Mouse (Mus musculus) urinary bladder, postnatal 14 days (tissue): ENCODE data around the gene Tent4a.
A peak's percentile ranks its signal among the peaks of the same experiment; 100 is the strongest.

ENCODE experiments used
- DNase-seq: peaks from one replicate; pipeline ENCODE4 v3.0.0; 2021; ENCODE audit warnings: low spot score

Gene Tent4a

DNA sequence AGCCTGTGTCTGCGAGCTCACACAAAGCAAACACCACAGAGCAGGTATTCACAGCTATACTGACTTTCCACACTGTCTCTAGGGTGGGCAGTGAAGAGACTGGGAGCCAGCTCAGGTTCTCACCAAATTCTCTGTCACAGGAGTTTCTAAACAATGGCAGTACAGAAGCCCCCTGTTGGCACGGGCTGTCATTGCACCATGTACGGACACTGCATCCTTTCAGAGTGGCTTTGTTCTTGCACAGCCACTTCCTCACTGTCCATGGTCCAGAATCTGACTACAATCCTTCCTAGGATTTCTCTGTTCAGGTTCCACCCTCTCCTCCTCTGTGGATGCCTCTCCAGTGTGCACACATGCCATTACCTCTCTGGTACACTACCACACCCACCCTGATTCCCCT lies 10.6 kb upstream of the Tent4a start:
- DNase-seq: no peak

- DNase-seq: no peak
These were observed 9.2 kb upstream of the Tent4a start for GRCm38 (mm10) chr13:69543595-69543994.

DNA sequence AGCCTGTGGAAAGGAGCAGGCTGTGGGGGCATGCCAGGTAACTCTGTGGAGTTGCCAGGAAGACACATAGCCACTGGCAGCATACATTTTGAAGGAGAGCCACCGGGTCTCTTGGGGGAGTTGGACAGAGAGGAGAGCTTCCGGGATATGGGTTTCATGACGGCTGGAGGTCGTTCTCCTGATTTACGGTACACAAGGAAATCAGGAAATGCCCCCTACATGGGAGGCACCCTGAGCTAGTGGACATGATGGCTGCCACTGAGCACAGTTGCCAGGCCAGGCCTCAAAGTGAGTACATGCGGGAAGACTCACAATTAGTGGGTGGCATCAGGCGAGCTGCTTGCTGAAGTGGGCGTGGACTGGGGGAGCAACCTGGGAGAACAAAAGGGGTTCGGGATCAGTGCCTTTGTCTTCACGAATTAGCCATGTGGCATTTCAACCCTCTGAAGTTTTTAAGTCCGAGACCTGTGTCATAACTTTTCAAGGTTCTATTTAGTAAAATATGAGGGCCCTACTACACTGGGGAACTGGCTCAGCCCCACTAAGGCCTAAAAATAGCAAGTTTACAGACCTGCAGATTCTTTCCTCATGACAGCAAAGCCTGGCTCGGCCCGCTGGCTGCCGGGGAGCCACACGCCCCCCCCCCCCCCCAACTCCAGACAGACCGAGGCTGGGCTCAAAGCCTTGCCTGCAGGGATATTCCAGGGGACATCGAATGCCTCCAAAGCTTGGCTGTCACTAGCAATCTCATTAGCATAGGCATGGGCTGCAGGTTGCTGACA lies 8.3 kb upstream of the Tent4a start:
- peak; percentile 41 for DNase-seq

DNA sequence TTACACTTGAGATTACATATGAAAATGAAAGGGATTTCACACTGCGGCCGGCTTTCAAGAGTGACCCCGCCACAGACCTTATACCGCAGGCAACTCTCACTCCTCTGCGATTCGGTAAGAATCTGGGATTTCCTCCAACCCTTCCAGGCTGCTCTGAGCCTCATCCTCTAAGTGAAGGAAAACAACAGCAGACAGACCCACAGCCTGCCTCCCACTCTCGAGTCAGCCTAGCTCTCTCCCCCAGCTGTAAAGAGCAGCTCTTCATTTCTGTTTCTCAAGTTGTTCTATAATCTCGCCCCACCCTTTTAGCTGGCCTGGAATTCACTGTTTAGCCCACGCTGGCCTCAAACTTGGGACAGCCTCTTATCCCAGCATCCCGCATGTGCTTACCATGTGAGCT lies 7.4 kb upstream of the Tent4a start:
- DNase-seq: no peak

DNA sequence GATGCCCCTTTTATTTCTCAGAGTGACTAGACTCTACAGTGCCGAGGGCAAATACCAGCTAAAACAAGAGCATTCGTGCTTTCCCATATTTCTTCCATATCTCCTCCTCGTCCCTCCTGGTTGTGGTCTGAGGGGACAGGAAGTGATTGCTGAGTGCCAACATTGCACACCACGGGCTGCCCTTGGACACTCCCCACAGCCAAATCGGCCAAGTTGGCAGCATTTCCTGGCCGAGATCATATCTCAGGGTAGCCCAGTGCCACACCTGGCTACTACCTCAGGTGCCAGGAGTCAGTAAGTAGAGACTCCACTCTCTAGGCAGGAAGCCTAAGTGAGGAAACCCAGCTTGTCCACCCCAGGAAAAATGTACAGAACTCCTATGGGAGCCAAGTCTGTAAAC lies 6.8 kb upstream of the Tent4a start:
- peak; percentile 29 for DNase-seq

DNA sequence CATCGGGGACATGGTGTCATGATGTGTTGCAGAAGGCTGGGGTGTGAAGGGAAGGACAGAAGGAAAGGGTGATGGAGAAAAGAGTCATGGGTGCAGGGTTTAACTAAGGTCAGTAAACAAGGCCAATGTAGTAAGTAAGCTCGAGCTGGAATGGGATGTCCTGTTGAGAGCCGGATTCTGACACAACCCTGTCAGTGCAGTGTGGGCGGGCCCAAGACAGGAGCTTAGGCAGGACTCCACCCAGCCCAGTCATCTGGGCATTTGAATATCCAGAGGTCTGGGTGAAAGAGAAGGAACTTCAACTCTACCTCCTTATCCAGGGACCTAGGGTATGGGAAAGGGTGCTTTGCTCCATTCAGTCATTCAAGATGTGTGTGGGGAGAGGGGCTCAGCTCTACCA lies 3.9 kb upstream of the Tent4a start:
- DNase-seq: peak; percentile 50

DNA sequence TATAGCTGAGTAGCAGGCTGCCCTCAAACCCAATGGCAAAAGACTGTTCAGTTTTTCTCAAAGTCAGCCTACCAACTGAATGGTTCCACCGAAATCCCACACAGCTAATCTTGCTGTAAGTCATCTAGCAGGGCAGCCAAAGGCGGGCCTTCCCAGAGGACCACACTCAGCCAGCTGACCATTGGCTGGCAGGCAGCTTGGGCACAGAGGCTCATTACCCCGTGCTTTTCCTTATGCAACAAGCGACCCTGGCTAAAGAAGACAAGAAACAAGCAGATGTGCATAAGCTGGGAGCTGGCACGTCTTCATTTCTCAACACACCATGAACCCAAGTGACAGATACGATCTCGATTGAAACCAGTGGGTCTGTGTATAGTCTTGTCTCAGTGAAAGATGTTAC lies 2.9 kb upstream of the Tent4a start:
- DNase-seq: no peak

GRCm38 (mm10) chr13:69536021-69536420 lies 1.6 kb upstream of the Tent4a start:
- no peak for DNase-seq

DNA sequence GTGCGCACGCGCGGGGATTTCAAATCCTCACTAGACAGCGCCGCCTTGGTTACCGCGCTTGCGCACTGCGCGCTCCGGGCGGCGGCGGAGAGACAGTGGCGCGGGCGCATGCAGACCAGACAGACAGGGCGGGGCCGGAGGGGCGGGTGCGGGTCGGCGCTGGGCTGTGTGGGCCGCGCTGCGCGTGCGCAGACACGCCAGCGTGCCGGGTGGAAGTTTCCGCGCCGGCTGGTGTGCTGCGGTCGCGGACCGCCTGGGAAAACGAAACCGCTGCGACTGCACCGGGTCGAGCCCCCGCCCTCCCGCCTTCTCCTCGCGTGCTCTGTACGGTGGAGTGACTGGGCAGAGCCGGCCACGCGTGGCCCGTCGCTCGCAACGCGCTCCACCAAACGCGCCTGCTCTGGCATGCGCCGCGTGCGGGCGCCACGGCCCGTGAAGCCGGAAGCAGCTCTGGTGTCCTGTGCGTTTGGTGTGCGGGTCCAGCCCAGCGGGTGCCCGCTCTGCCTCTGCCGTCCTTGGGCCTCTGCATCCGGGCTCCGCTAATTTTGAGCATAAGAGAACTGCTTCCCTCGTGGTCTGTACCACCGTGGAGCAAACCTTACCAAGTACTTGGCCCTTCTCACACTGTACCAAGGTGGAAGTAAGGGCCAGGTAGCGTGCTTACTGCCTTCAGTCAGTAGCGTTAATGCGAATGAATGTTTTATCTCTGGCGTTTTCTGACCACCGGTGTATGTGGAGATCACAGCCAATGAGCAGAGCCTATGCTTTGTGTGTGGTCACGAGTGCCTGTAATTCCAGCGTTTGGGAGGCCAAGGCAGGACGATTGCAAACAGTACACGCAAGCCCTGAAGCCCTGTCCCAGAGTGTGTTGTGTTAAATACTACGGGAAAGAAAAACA lies 486 bp upstream of the Tent4a start:
- DNase-seq: peak; percentile 98

DNA sequence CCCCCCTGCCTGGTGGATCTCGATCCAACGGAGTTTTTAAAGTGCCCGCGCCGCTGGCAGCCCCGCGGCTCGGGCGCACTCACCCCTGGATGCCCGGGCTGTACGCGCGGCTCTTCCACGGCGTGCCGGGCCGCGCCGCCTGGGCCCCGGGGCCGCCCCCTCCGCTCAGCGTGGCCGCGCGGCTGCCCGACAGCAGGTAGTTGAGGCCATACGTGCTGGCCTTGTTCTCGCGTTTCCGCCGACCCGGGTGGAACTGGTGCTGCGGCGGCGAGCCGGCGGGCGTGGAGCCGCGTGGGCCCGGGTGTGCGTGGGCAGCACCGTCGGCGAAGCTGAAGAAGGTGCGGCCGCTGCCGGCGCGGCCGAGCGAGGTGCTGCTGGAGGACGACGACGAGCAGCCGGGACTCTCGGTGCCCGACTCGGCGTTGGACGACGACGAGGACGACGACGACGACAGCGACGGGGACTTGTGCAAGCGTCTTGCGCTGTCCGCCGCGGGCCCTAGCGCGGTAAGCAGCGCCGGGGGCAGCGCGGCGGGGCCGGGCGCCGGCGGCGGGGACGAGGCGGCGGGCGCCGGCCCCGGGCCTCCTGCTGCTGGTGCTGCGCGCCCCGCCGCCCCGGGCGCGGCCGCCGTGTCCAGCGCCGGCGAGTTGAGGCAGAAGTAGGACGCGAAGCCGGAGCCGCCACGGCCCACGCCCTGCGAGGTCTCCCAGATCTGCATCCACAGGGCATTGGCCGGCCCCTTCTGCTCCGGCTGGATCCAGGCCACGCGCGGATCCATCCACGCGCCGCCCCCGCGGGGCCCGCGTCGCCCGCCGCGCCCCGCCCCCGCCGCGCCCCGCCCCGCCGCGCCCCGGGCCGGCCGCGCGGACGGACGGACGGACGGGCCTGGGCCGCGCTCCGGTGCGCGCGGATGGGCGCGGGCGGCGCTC lies 748 bp downstream of the Tent4a start, which contains the start of gene Nsun2:
Nsun2 (plus strand) TSS at position 342 of the 929 bp plus-strand sequence.
- peak; percentile 64 for DNase-seq

DNA sequence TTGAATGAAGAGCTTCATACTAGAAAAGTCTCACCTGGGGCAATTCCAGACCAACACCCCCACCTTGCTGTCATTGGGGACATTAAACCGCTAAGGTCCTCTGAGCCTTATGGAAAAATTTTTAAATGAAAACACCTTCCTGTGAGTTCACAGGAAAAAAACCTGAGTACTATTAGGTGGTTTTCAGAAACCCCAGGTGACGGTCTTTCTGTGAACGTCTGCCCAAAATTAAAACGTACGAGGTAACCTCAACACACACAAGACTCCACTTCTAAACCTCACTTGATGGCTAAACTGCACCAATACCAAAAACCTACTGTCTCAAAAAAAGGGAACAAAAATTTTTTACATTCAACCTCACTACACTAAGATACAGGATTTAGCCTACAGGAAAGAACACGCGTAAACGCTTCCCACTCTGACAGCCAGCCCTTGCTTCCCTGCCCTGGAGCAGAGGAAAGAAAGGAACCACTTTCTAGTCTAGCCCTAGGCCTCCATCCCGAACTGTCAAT lies 1.5 kb downstream of the Tent4a start:
- no peak for DNase-seq

DNA sequence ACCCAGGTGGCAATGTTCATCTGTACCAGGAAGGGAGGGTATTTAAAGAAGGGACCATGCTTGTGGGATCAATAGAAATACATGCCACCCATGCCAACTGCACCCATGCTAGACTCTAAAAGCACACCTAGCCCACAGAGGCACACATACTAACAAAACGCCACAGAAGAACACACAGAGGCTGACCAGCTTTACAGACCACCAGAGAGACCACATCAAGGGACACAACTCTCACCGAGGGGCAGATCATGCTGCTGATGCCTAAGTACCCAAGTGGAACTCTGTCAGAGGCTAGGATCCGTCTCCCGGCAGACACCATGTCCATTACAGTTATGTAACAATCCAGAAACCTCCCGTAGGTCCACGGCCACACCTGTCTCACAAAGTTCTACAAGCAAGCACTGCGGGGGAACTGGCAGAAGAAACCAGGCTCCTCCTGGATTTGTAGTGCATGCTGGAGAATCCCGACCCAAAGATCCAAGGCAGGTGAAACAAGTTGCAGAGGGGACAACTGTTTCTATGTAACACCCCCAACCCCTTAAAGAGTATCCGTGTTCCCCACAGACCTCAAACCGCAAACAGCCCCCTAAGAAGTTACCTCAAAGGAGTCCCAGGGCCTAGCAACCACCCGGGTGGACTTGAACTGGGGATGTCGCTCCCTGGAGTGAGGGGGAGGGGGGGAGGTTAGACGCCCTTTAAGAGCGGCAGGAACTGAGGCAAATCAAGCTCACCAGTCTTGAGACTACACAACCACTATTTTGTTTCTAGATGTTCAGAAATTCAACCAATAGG lies 2.1 kb downstream of the Tent4a start:
- no peak for DNase-seq

GRCm38 (mm10) chr13:69531431-69531830 lies 3.0 kb downstream of the Tent4a start:
- DNase-seq: no peak

- DNase-seq: no peak
These were observed 3.5 kb downstream of the Tent4a start for GRCm38 (mm10) chr13:69530951-69531350.

DNA sequence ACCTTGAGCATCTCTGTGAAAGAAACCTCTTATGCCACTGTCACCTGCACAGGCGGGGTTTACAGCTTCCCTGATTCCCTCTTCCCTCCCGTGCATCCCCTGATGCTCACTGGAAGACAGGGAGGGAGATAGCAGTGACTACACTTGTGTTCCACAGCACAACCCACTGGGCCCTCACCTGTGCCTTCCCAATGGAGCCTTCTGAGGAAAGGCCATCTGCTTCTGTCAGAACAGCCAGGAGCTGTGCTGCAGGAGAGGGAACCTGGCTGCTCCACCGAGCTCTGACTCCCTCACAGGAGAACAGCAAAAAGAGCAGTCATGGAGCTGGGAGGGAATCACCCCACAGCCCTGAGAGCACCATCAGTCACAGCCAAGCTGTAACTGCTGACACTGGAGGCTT lies 4.3 kb downstream of the Tent4a start:
- DNase-seq: no peak

DNA sequence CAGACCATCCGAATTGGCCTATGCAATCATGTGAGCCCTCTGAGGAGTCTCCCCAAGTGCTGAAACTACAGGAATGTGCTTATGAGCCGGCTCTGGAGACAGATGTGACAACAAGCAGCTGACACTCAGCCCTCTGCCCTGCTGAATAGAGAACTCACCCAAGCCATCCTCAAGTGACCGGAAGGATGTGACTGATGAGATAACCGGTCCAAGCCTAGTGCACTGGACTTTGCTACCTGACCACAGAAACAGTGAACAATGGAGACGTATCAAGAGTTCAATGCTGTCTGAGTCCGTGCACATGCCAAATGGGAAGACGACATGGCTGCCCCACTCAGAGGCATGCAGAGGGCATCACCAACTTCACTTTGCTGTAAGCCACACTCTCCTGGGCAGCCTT lies 5.9 kb downstream of the Tent4a start:
- no peak for DNase-seq

DNA sequence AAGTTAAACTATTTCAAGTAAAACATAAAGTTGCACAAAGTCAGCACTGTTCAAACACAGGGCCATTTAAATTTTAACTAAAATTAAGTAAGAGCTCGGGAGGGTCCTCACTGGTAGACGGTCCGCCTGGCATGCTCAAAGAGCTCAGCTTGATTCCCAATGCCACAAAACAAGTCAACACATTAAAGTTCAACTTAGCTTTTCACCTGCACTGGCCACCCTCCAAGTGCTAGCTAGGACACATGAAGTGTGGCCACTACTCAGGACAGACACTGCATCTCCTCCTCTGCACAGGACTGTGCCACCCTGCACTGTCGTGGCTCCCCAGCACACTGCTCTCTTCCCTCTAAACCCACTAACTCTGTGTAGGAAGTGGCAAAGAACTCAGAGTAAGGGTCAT lies 8.6 kb downstream of the Tent4a start:
- DNase-seq: no peak

DNA sequence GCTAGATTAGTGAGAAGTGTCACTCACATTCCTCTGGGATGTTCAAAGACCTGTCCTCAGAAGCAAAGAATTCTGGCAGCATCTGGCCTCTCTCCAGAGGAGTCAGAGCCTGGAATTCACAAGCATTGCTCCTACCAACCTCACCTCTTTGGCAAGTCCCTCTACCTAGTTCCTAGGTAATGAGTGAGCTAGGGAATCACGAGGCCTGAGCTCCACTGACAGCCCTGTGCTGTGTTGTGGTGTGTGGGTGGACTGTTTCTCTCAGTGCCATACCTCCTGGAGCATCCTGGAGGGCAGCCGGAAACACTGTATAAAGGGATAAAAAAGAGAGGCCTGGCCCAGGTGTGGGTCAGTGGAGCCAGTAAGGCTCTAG lies 10.3 kb downstream of the Tent4a start:
- DNase-seq: no peak

DNA sequence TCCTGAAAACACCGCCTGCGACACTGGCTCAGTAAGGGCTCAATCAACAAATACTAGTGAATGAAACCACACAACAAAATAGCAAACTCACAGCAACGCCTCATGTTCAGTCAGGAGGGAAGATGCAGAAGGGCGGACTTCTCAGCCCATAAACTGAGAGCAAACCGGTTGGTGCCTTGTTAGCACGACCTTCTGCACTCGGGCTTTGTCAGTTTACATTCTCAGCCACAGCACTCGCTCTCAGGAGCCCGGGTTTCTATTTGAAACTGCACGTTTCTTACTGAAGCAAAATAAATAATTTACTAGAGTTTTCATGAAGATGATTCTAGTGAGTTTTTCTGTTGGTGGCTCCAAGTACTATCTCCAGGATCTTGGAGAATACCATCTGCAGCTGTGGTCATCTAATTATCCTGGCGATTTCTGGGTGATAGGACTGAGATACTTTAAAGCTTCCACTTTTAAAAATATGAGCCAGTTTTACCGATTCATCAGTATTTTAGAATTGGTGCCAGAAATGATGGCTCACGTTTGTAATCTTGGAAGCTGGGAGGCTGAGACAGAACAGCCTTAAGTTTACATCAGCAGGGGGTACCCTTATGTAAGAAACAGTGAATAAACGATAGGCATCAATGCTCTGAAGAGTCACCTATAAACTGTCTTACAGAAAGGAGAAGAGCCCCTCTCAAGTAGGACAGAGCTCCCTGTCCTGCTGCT lies 10.8 kb downstream of the Tent4a start:
- DNase-seq: no peak

DNA sequence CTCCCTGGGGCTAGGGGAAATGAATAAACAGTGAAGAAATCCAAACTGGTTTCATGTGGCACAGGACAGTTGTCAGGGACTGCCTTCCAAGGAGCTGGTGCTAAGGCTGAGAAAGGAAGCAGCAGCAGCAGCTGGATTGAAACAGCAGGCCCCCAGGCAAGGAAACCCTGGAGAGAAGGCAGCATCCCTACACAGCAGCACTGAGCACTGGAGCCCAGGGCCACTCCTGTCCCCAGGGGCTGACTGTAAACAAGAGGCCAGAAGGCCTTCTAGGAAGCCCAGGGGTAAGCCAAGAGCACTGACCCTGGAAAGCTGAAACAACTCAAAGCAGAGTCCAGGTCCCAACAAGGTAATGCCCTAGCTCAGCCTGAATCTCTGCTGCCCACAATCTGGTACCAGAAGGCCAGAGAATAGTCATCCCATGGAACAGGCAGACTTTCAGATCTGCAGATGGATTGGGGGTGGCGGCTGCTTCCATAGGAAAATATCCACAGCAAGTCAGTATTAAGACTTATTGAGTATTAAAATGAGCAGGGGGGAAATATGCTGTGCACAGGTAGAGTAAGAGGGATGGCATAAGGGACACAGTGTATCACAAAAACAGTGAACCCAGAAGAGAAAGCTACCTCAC lies 12.1 kb downstream of the Tent4a start:
- no peak for DNase-seq
